Mouse (Mus musculus) liver, embryonic 12.5 days (tissue): ENCODE data around the gene Tmem17. TPM values are rescaled to one million over a fixed set of nuclear protein-coding genes. Genes with fewer than 3 reads are reported as not detected.

Experiments
- ATAC-seq: fragments of 200-750 bp; cut with Nextera tagmentation; 2 replicates; pipeline ENCODE4 v1.8.0; 2017; ENCODE audit warnings: moderate number of reproducible peaks, mild to moderate bottlenecking, moderate library complexity
- H3K27ac ChIP-seq: fragments of 300-500 bp; sonication (generic); 2 replicates; pipeline ENCODE4 v1.5.1; 2016; ENCODE audit warnings: mild to moderate bottlenecking
- H3K27me3 ChIP-seq: fragments of 300-500 bp; sonication (generic); replicated peaks from 2 replicates; pipeline ENCODE4 v1.6.1; 2016; ENCODE audit warnings: mild to moderate bottlenecking, moderate library complexity
- H3K36me3 ChIP-seq: fragments of 300-500 bp; sonication (generic); 2 replicates; pipeline ENCODE4 v1.6.1; 2016; ENCODE audit warnings: mild to moderate bottlenecking, moderate library complexity
- H3K4me1 ChIP-seq: fragments of 300-500 bp; sonication (generic); 2 replicates; pipeline ENCODE4 v1.6.1; 2016
- H3K4me2 ChIP-seq: fragments of 300-500 bp; sonication (generic); 2 replicates; pipeline ENCODE4 v1.6.1; 2016; ENCODE audit warnings: mild to moderate bottlenecking, moderate library complexity
- H3K4me3 ChIP-seq: fragments of 300-500 bp; sonication (generic); 2 replicates; pipeline ENCODE4 v1.5.1; 2016; ENCODE audit warnings: mild to moderate bottlenecking, moderate library complexity
- H3K9ac ChIP-seq: fragments of 300-500 bp; sonication (generic); 2 replicates; pipeline ENCODE4 v1.6.1; 2016; ENCODE audit warnings: mild to moderate bottlenecking, moderate library complexity
- H3K9me3 ChIP-seq: fragments of 300-500 bp; sonication (generic); replicated peaks from 2 replicates; pipeline ENCODE4 v1.6.1; 2016; ENCODE audit warnings: mild to moderate bottlenecking, moderate library complexity
- WGBS: fragments of 180-500 bp; shearing (Covaris S2); methylation state at CpG from one replicate; pipeline ENCODE4 v1.1.7; 2016; ENCODE audit not compliant: insufficient replicate concordance; 5-methylcytosine and 5-hydroxymethylcytosine counted together
- polyA plus RNA-seq: library from polyadenylated mRNA; unstranded; fragments of >200 nt; fragmentation: Nextera tagmentation; extraction: Ambion mirVana; gene quantifications from 2 replicates; pipeline ENCODE4 v1.2.1, GENCODE M21; 2016

Gene Tmem17
- polyA plus RNA-seq, result 3.8 and 4.1 TPM in 2 replicates

- Histone ChIP-seq H3K4me2 (peak within 1 kb of the TSS; percentile 90), H3K9me3 (no peaks in the 10 kb centered on the region), H3K9ac (peak within 1 kb of the TSS; percentile 83), H3K4me3 (peak within 1 kb of the TSS; percentile 76), H3K27me3 (no peaks in the 10 kb centered on the region), H3K36me3 (no peaks in the 10 kb centered on the region), H3K4me1 (no peaks in the 10 kb centered on the region), H3K27ac (peak within 1 kb of the TSS; percentile 76)
- ATAC-seq, result peak; percentile 90
- WGBS, result 2% methylated on average over 73 of the region's 73 CpGs
These were observed at the start of gene Tmem17 for GRCm38 (mm10) chr11:22512038-22513001. Gene Tmem17, plus strand, starts transcription at chr11:22512088.

GRCm38 (mm10) chr11:22479836-22480619 lies 31.9 kb upstream of the Tmem17 start:
- ATAC-seq, result no peak
- Histone ChIP-seq H3K9me3 (no peaks in the 10 kb centered on the region), H3K36me3 (no peaks in the 10 kb centered on the region), H3K9ac (no peak overlapping the region), H3K27ac (no peak overlapping the region), H3K4me3 (no peak overlapping the region), H3K27me3 (no peaks in the 10 kb centered on the region), H3K4me2 (no peak overlapping the region), H3K4me1 (no peaks in the 10 kb centered on the region)
- WGBS, result 50% methylated on average over 3 of the region's 3 CpGs

- Histone ChIP-seq H3K9me3 (no peaks in the 10 kb centered on the region), H3K9ac (no peak overlapping the region)
- WGBS, result 58% methylated on average over 1 of the region's 1 CpGs
These were observed 30.1 kb upstream of the Tmem17 start for GRCm38 (mm10) chr11:22481639-22482361.

GRCm38 (mm10) chr11:22482362-22482760 lies 29.5 kb upstream of the Tmem17 start:
- Histone ChIP-seq H3K27me3 (no peaks in the 10 kb centered on the region), H3K4me3 (no peak overlapping the region), H3K4me1 (no peaks in the 10 kb centered on the region), H3K9me3 (no peaks in the 10 kb centered on the region), H3K9ac (no peak overlapping the region), H3K4me2 (no peak overlapping the region), H3K27ac (no peak overlapping the region), H3K36me3 (no peaks in the 10 kb centered on the region)
- ATAC-seq, result no peak
- WGBS, result 72% methylated on average over 3 of the region's 3 CpGs

More at GRCm38 (mm10) chr11:22481639-22482361, 30.1 kb upstream of the Tmem17 start:
- Histone ChIP-seq H3K4me2 (no peak overlapping the region), H3K27ac (no peak overlapping the region), H3K4me1 (no peaks in the 10 kb centered on the region), H3K4me3 (no peak overlapping the region), H3K27me3 (no peaks in the 10 kb centered on the region), H3K36me3 (no peaks in the 10 kb centered on the region)
- no peak for ATAC-seq

- H3K36me3 ChIP-seq, result no peaks in the 10 kb centered on the region
- no peaks in the 10 kb centered on the region for H3K9me3 ChIP-seq
- no peak for ATAC-seq
- no peak overlapping the region for H3K9ac ChIP-seq
- no peak overlapping the region for H3K27ac ChIP-seq
- H3K4me3 ChIP-seq, result no peak overlapping the region
- 73% methylated on average over 2 of the region's 2 CpGs for WGBS
- H3K4me1 ChIP-seq, result no peaks in the 10 kb centered on the region
- H3K4me2 ChIP-seq, result no peak overlapping the region
- H3K27me3 ChIP-seq, result no peaks in the 10 kb centered on the region
These were observed 18.1 kb upstream of the Tmem17 start for GRCm38 (mm10) chr11:22493694-22494319.

- H3K9me3 ChIP-seq, result no peaks in the 10 kb centered on the region
- H3K27me3 ChIP-seq, result no peaks in the 10 kb centered on the region
- no peak for ATAC-seq
- no peaks in the 10 kb centered on the region for H3K4me1 ChIP-seq
- H3K4me2 ChIP-seq, result no peak overlapping the region
- H3K9ac ChIP-seq, result no peak overlapping the region
- H3K4me3 ChIP-seq, result no peak overlapping the region
- no peak overlapping the region for H3K27ac ChIP-seq
- H3K36me3 ChIP-seq, result no peaks in the 10 kb centered on the region
These were observed 16.9 kb upstream of the Tmem17 start for GRCm38 (mm10) chr11:22494941-22495340.

GRCm38 (mm10) chr11:22499396-22499795 lies 12.5 kb upstream of the Tmem17 start:
- no peak overlapping the region for H3K4me3 ChIP-seq
- H3K4me2 ChIP-seq, result no peak overlapping the region
- H3K9ac ChIP-seq, result no peak overlapping the region
- no peak overlapping the region for H3K27ac ChIP-seq
- no peaks in the 10 kb centered on the region for H3K4me1 ChIP-seq
- H3K36me3 ChIP-seq, result no peaks in the 10 kb centered on the region
- 70% methylated on average over 6 of the region's 6 CpGs for WGBS
- no peak for ATAC-seq
- no peaks in the 10 kb centered on the region for H3K27me3 ChIP-seq
- no peaks in the 10 kb centered on the region for H3K9me3 ChIP-seq

- no peak overlapping the region for H3K4me3 ChIP-seq
- no peak for ATAC-seq
These were observed 12.0 kb upstream of the Tmem17 start for GRCm38 (mm10) chr11:22499886-22500285.

GRCm38 (mm10) chr11:22500771-22501566 lies 10.9 kb upstream of the Tmem17 start:
- no peak for ATAC-seq
- WGBS, result 71% methylated on average over 9 of the region's 9 CpGs
- H3K4me3 ChIP-seq, result no peak overlapping the region

More at GRCm38 (mm10) chr11:22499886-22500285, 12.0 kb upstream of the Tmem17 start:
- no peaks in the 10 kb centered on the region for H3K27me3 ChIP-seq
- H3K27ac ChIP-seq, result no peak overlapping the region
- H3K4me2 ChIP-seq, result no peak overlapping the region
- no peaks in the 10 kb centered on the region for H3K36me3 ChIP-seq
- H3K9ac ChIP-seq, result no peak overlapping the region
- H3K9me3 ChIP-seq, result no peaks in the 10 kb centered on the region
- H3K4me1 ChIP-seq, result no peaks in the 10 kb centered on the region

GRCm38 (mm10) chr11:22513075-22513474 lies 1.2 kb downstream of the Tmem17 start:
- no peaks in the 10 kb centered on the region for H3K9me3 ChIP-seq
- H3K27ac ChIP-seq, result peak overlapping the region; percentile 76
- WGBS, result 69% methylated on average over 11 of the region's 11 CpGs
- peak overlapping the region; percentile 76 for H3K4me3 ChIP-seq
- no peaks in the 10 kb centered on the region for H3K4me1 ChIP-seq
- no peaks in the 10 kb centered on the region for H3K27me3 ChIP-seq
- ATAC-seq, result no peak
- H3K4me2 ChIP-seq, result peak overlapping the region; percentile 90
- H3K9ac ChIP-seq, result peak overlapping the region; percentile 83
- no peaks in the 10 kb centered on the region for H3K36me3 ChIP-seq

More at GRCm38 (mm10) chr11:22500771-22501566, 10.9 kb upstream of the Tmem17 start:
- Histone ChIP-seq H3K4me2 (no peak overlapping the region), H3K27ac (no peak overlapping the region), H3K27me3 (no peaks in the 10 kb centered on the region), H3K4me1 (no peaks in the 10 kb centered on the region), H3K9me3 (no peaks in the 10 kb centered on the region), H3K36me3 (no peaks in the 10 kb centered on the region), H3K9ac (no peak overlapping the region)

- Histone ChIP-seq H3K9me3 (no peaks in the 10 kb centered on the region), H3K36me3 (0 out of 2 replicates have a peak, but pooled peaks cover 2% of the 10 kb centered on the region), H3K4me1 (no peaks in the 10 kb centered on the region), H3K4me2 (no peak overlapping the region), H3K27ac (no peak overlapping the region), H3K27me3 (no peaks in the 10 kb centered on the region), H3K9ac (no peak overlapping the region), H3K4me3 (no peak overlapping the region)
- 90% methylated on average over 2 of the region's 2 CpGs for WGBS
- ATAC-seq, result no peak
These were observed 3.2 kb downstream of the Tmem17 start for GRCm38 (mm10) chr11:22515061-22515460.
